Mouse (Mus musculus) heart, adult 10 weeks (tissue): ENCODE data around the gene Slc41a1. TPM values are rescaled to one million over a fixed set of nuclear protein-coding genes. Genes with fewer than 3 reads are reported as not detected.

Source experiments
- polyA plus RNA-seq: library from polyadenylated mRNA; stranded (reverse); fragments of 350-450 nt; fragmentation: Illumina TruSeq; extraction: RNeasy Lipid Tissue Mini Kit (QIAGEN cat#74804); gene quantifications from one replicate; pipeline ENCODE4 v1.2.3, GENCODE M21; 2014; ENCODE audit warnings: low read depth, low replicate concordance

Slc41a1 gene
- polyA plus RNA-seq = 45.6 TPM

GRCm38 (mm10) chr1:131827207-131827786, at the start of gene Slc41a1:
Gene Slc41a1 (plus strand): TSS chr1:131827493.

GRCm38 (mm10) chr1:131797202-131797909, 29.9 kb upstream of the Slc41a1 start, which contains the start of gene Pm20d1:
Gene Pm20d1 (plus strand): TSS chr1:131797381.

GRCm38 (mm10) chr1:131867093-131867945, 40.0 kb downstream of the Slc41a1 start, which contains the start of gene Rab29:
Gene Rab29 (plus strand): TSS chr1:131867224.

Other genes with a start within 250 kb of the Slc41a1 start
- not detected for gene Avpr1b, start 228.3 kb upstream of the Slc41a1 start, polyA plus RNA-seq
- gene Ctse, start 189.2 kb upstream of the Slc41a1 start, polyA plus RNA-seq = not detected
- gene Rab7b, start 138.8 kb upstream of the Slc41a1 start, polyA plus RNA-seq = 5.7 TPM
- gene Slc26a9, start 83.5 kb upstream of the Slc41a1 start, polyA plus RNA-seq = not detected
- gene Pm20d1, start 30.1 kb upstream of the Slc41a1 start, polyA plus RNA-seq = 6.0 TPM
- gene Rab29, start 39.7 kb downstream of the Slc41a1 start, polyA plus RNA-seq = 13.3 TPM
- 23.5 TPM for gene Nucks1, start 83.0 kb downstream of the Slc41a1 start, polyA plus RNA-seq
- gene Slc45a3, start 135.5 kb downstream of the Slc41a1 start, polyA plus RNA-seq = 4.4 TPM
- 27.5 TPM for gene Elk4, start 180.1 kb downstream of the Slc41a1 start, polyA plus RNA-seq
- gene Mfsd4a, start 240.6 kb downstream of the Slc41a1 start, polyA plus RNA-seq = 1.0 TPM